Mouse (Mus musculus): ENCODE results near the gene Trim17. TPM values are rescaled to one million over a fixed set of nuclear protein-coding genes. Genes with fewer than 3 reads are reported as not detected.
A peak's percentile ranks its signal among the peaks of the same experiment; 100 is the strongest.

Gene Trim17
- polyA plus RNA-seq, 1 experiment from 2014 or later = 0.60 TPM

DNA sequence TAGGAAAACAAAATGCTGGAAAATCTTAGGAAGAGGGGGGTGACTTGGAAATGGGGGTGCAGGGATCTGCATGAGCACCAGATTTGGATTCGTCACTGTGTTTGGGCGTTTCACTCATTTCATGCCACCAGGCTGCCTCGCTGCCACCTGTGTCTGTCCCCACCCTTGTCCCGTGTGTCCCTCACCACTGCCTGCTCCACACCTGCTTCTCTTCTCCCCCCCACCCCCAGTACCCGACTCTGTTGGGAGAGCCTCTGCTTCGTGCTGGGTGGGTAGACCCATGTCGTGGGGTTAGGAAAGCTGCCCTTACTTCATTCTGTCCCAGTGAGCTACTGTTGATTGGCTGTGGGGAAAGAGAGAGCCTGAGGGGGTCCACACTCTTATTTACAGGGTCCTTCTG lies 30.2 kb downstream of the Trim17 start:
- Histone ChIP-seq H3K9me3 (no peaks in the 10 kb centered on the region), H3K27me3 (no peaks in the 10 kb centered on the region), H3K4me3 (no peak overlapping the region), H3K4me2 (no peak overlapping the region), H3K9ac (no peak overlapping the region), H3K36me3 (peaks cover 70% of the 10 kb centered on the region), H3K27ac (no peak overlapping the region), H3K4me1 (peaks cover 25% of the 10 kb centered on the region)
- ATAC-seq (ENCODE audit: insufficient number of reproducible peaks, low FRiP score, low TSS enrichment, low read depth) = no peak
- WGBS = 95% methylated on average over 7 of the region's 7 CpGs

GRCm38 (mm10) chr11:58985299-58985917 lies 30.9 kb downstream of the Trim17 start:
- Histone ChIP-seq H3K36me3 (peaks cover 77% of the 10 kb centered on the region), H3K27ac (no peak overlapping the region), H3K4me2 (no peak overlapping the region), H3K9ac (no peak overlapping the region), H3K27me3 (no peaks in the 10 kb centered on the region), H3K4me1 (peaks cover 17% of the 10 kb centered on the region), H3K9me3 (no peaks in the 10 kb centered on the region), H3K4me3 (no peak overlapping the region)
- WGBS = 86% methylated on average over 3 of the region's 3 CpGs
- no peak for ATAC-seq (ENCODE audit: insufficient number of reproducible peaks, low FRiP score, low TSS enrichment, low read depth)

DNA sequence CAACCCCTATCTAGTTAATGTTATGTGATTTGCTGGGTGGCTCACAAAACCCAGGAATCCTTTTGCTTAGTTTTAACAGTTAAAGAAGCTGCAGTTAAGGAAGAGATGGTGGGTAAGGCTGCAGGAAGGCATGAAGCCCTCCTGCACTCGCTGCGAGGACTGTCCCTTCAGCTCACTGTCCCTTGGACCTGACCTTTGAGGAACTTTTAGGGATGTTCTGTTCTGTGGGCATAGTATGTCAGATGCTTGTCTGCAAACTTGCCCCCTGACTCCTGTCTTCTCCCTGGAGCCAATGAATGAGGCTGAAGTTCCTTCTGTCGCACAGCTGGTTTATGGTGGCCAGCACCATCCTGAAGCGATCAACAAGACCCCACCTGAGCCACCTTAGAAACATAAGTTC lies 34.7 kb downstream of the Trim17 start:
- H3K9me3 ChIP-seq = no peaks in the 10 kb centered on the region
- H3K4me3 ChIP-seq = no peak overlapping the region
- no peak overlapping the region for H3K9ac ChIP-seq
- H3K36me3 ChIP-seq = peaks cover 66% of the 10 kb centered on the region
- 89% methylated on average over 4 of the region's 4 CpGs for WGBS
- H3K27me3 ChIP-seq = peaks cover 10% of the 10 kb centered on the region
- H3K27ac ChIP-seq = no peak overlapping the region
- H3K4me2 ChIP-seq = no peak overlapping the region
- H3K4me1 ChIP-seq = peaks cover 2% of the 10 kb centered on the region
- no peak for ATAC-seq (ENCODE audit: insufficient number of reproducible peaks, low FRiP score, low TSS enrichment, low read depth)

DNA sequence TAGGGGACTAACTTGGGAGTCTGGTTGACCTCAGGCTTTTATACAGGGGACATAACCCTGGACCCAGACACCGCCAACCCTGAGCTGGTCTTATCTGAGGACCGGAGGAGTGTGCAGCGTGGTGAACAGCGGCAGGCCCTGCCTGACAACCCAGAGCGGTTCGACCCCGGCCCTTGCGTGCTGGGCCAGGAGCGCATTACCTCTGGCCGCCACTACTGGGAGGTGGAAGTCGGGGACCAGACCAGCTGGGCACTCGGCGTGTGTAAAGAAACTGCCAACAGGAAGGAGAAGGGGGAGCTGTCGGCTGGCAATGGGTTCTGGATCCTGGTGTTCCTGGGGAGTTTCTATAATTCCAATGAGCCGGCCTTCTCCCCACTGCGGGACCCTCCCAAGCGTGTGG lies 35.7 kb downstream of the Trim17 start:
- Histone ChIP-seq H3K4me3 (no peak overlapping the region), H3K9me3 (no peaks in the 10 kb centered on the region), H3K9ac (no peak overlapping the region), H3K27me3 (peaks cover 19% of the 10 kb centered on the region), H3K36me3 (peaks cover 57% of the 10 kb centered on the region), H3K4me1 (peaks cover 7% of the 10 kb centered on the region), H3K27ac (no peak overlapping the region), H3K4me2 (no peak overlapping the region)
- no peak for ATAC-seq (ENCODE audit: insufficient number of reproducible peaks, low FRiP score, low TSS enrichment, low read depth)
- 88% methylated on average over 17 of the region's 17 CpGs for WGBS

- Histone ChIP-seq H3K4me1 (peaks cover 7% of the 10 kb centered on the region), H3K4me3 (no peak overlapping the region), H3K9me3 (no peaks in the 10 kb centered on the region), H3K9ac (no peak overlapping the region), H3K27ac (no peak overlapping the region), H3K4me2 (no peak overlapping the region), H3K27me3 (peaks cover 25% of the 10 kb centered on the region), H3K36me3 (peaks cover 50% of the 10 kb centered on the region)
- 80% methylated on average over 9 of the region's 9 CpGs for WGBS
- ATAC-seq (ENCODE audit: insufficient number of reproducible peaks, low FRiP score, low TSS enrichment, low read depth) = no peak
These were observed 36.3 kb downstream of the Trim17 start for GRCm38 (mm10) chr11:58990794-58991193.

DNA sequence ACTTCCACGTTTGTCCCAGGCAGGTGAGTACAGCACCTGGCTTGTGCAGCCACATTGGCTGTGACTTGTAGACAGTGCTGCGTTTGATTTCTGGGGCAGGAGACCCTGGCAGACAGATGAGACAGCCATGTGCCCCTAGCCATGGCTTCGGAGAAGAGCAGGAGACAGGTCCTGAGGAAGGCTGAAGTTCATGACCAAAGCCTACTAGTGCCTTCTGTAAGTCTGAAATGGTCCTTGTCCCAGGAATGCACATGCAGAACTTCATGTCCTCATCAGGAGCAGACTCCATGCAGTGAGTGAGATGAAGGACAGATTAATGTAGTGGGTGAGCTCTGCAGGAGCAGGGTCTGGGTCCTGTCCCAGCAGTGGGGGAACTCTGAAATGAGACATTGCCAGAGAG lies 37.4 kb downstream of the Trim17 start:
- no peak for ATAC-seq (ENCODE audit: insufficient number of reproducible peaks, low FRiP score, low TSS enrichment, low read depth)
- Histone ChIP-seq H3K4me1 (peaks cover 7% of the 10 kb centered on the region), H3K9ac (no peak overlapping the region), H3K4me2 (no peak overlapping the region), H3K27ac (no peak overlapping the region), H3K4me3 (no peak overlapping the region), H3K9me3 (no peaks in the 10 kb centered on the region), H3K36me3 (peaks cover 39% of the 10 kb centered on the region), H3K27me3 (peaks cover 37% of the 10 kb centered on the region)
- 74% methylated on average over 3 of the region's 3 CpGs for WGBS

GRCm38 (mm10) chr11:58993091-58993670 lies 38.7 kb downstream of the Trim17 start:
- Histone ChIP-seq H3K4me3 (no peak overlapping the region), H3K27ac (no peak overlapping the region), H3K4me2 (no peak overlapping the region), H3K9me3 (no peaks in the 10 kb centered on the region), H3K27me3 (peaks cover 41% of the 10 kb centered on the region), H3K36me3 (peaks cover 29% of the 10 kb centered on the region), H3K9ac (no peak overlapping the region), H3K4me1 (peaks cover 7% of the 10 kb centered on the region)
- 79% methylated on average over 6 of the region's 6 CpGs for WGBS
- no peak for ATAC-seq (ENCODE audit: insufficient number of reproducible peaks, low FRiP score, low TSS enrichment, low read depth)

- peak overlapping the region; percentile 34 for H3K4me3 ChIP-seq
- H3K27ac ChIP-seq = no peak overlapping the region
- H3K9me3 ChIP-seq = no peaks in the 10 kb centered on the region
- ATAC-seq (ENCODE audit: insufficient number of reproducible peaks, low FRiP score, low TSS enrichment, low read depth) = no peak
- peak overlapping the region; percentile 61 for H3K4me2 ChIP-seq
- 3% methylated on average over 34 of the region's 35 CpGs for WGBS
- peaks cover 41% of the 10 kb centered on the region for H3K27me3 ChIP-seq
- H3K36me3 ChIP-seq = peaks cover 17% of the 10 kb centered on the region
- H3K9ac ChIP-seq = no peak overlapping the region
- H3K4me1 ChIP-seq = peaks cover 12% of the 10 kb centered on the region
These were observed 39.9 kb downstream of the Trim17 start for GRCm38 (mm10) chr11:58994337-58994826.

DNA sequence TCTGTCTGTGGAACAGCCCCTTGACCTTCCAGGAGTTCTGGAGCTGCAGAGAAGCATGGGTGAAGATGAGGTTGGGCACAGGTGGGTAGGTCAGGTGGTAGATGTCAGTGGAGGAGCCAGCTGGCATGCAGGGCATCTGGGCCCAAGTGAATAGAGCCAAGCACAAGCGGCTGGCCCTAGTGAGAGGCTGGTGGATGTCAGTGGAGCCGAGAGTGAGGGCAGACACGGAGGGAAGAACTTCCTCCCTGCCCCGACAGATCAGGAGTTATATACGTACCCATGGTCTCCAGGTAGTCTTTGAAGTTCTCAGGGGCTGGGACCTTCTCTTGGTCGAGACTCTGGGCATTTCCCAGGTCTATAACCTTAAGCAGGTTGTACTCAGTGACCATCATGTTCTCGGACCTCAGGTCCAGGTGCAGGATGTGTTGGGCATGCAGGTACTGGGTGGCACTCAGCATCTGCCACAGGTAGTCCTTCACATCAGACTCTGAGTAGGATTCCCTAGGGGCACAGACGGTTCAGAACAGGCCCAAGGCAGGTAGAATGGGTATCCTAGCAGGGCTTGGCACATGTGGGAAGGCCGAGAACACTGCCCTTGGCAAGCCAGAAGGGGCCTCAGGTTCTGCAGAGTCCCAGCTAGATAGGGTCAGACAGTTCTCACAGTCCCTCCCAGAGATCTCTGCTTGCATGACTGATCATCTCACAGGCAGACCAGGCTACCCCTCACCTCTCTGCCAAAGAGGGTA lies 40.7 kb downstream of the Trim17 start:
- H3K4me2 ChIP-seq = no peak overlapping the region
- no peak for ATAC-seq (ENCODE audit: insufficient number of reproducible peaks, low FRiP score, low TSS enrichment, low read depth)
- WGBS = 74% methylated on average over 9 of the region's 9 CpGs
- no peaks in the 10 kb centered on the region for H3K9me3 ChIP-seq
- peaks cover 13% of the 10 kb centered on the region for H3K4me1 ChIP-seq
- peak overlapping the region; percentile 34; the same call in 1 of the 2 replicates for H3K4me3 ChIP-seq
- peaks cover 41% of the 10 kb centered on the region for H3K27me3 ChIP-seq
- H3K9ac ChIP-seq = no peak overlapping the region
- no peak overlapping the region for H3K27ac ChIP-seq
- peaks cover 9% of the 10 kb centered on the region for H3K36me3 ChIP-seq

GRCm38 (mm10) chr11:58995807-58996370 lies 41.4 kb downstream of the Trim17 start:
- Histone ChIP-seq H3K27me3 (peaks cover 41% of the 10 kb centered on the region), H3K36me3 (peaks cover 2% of the 10 kb centered on the region; the same call in 1 of the 2 replicates), H3K9me3 (no peaks in the 10 kb centered on the region), H3K4me3 (no peak overlapping the region), H3K4me2 (no peak overlapping the region), H3K9ac (no peak overlapping the region), H3K4me1 (peaks cover 13% of the 10 kb centered on the region), H3K27ac (no peak overlapping the region)
- no peak for ATAC-seq (ENCODE audit: insufficient number of reproducible peaks, low FRiP score, low TSS enrichment, low read depth)
- 50% methylated on average over 12 of the region's 12 CpGs for WGBS

DNA sequence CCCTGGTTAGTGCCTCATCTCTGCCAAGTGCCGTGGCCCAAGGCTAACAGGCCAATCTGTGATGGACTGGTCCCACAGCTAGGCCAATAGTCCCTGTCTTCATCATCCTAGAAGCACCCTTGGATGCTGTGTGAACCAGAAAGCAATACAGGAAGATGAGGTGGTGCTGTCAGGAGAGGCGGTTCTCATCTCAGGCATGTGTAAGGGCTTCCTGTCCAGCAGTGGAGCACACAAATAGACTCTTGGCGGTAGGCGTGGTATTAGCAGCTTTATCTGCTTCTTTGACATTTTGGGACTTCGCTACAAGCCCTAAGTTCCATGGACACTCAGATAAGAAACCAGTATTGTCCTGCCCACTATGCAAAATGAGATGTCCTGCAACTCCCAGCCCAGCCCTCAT lies 43.1 kb downstream of the Trim17 start:
- no peak for ATAC-seq (ENCODE audit: insufficient number of reproducible peaks, low FRiP score, low TSS enrichment, low read depth)
- Histone ChIP-seq H3K4me3 (no peak overlapping the region), H3K27me3 (peaks cover 41% of the 10 kb centered on the region), H3K27ac (no peak overlapping the region), H3K9me3 (no peaks in the 10 kb centered on the region), H3K4me2 (no peak overlapping the region), H3K36me3 (no peaks in the 10 kb centered on the region), H3K4me1 (peaks cover 13% of the 10 kb centered on the region), H3K9ac (no peak overlapping the region)
- WGBS = 88% methylated on average over 5 of the region's 5 CpGs

DNA sequence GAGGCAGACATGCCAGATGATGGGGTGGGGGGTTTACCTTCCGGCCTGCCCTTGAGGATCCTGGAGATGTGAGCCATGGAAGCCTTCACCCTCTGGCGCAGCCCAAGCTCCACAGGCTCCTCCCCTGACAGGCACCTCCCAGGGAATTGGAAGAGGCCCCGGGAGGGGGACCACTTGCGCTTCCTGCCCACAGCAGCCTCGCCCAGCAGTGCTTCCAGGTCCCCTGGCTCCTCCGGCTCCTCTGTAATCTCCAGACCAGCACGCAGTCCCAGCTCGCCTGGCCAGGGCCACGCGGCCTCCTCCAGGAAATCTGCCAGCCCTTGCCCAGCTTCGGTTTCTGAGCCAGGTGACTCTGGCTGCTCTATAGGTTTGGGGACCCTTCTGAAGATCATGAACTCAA lies 44.7 kb downstream of the Trim17 start:
- Histone ChIP-seq H3K9me3 (no peaks in the 10 kb centered on the region), H3K4me3 (no peak overlapping the region), H3K9ac (no peak overlapping the region), H3K4me1 (peaks cover 11% of the 10 kb centered on the region), H3K27me3 (peaks cover 31% of the 10 kb centered on the region), H3K36me3 (no peaks in the 10 kb centered on the region), H3K4me2 (no peak overlapping the region), H3K27ac (no peak overlapping the region)
- whole genome bisulfite sequencing = 50% methylated on average over 11 of the region's 11 CpGs
- no peak for ATAC-seq (ENCODE audit: insufficient number of reproducible peaks, low FRiP score, low TSS enrichment, low read depth)
